Mouse (Mus musculus) liver, embryonic 14.5 days (tissue): Measurements from ENCODE around the gene Capza1.

Experiments used
- CTCF ChIP-seq: IDR thresholded peaks from 2 replicates; pipeline ENCODE4 v1.5.1; 2016; ENCODE audit warnings: antibody characterized with exemption, low read depth, control low read depth
- EP300 ChIP-seq: IDR thresholded peaks from 2 replicates; pipeline ENCODE4 v1.6.1; 2016; ENCODE audit warnings: antibody characterized with exemption, low read depth

DNA sequence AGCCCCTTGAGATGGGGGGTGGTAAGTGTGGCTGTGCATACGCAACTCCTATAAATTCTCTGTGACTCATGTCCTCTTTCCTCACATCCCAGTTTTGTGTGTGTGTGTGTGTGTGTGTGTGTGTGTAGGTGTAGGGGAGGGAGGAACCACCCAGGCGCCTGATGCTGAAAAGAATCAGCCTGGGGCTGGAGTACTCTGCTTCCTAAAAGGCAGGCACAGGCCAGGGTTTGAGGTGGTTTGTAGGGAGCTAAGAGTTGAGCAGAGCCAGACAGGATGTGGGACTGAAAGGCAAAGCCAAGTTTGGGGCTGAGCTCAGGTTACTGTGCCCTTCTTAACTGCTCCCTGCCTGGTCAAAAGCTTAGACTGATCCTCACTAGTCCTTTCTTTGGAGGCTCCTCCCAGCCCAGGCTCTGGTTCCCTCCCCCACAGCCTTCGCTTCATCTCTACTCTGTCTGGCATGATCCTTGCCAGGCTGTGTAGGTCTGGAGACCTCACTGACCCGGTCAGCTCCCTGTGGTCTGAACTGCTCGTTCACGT is 73.8 kb downstream of the Capza1 start:
- TF ChIP-seq CTCF = no peak
- no peak for TF ChIP-seq EP300
